Mouse (Mus musculus) lung, postnatal 36 days (tissue): ENCODE results near the gene Olfr344.

Source experiments
- DNase-seq: peaks from one replicate; pipeline ENCODE4 v3.0.0; 2022; ENCODE audit warnings: mixed read lengths

Gene Olfr344

GRCm38 (mm10) chr2:36566362-36566761, at the start of gene Olfr344:
Gene Olfr344 (plus strand): TSS chr2:36566662.
- DNase-seq, result no peak

GRCm38 (mm10) chr2:36524698-36525097, 41.8 kb upstream of the Olfr344 start, which contains the start of gene Olfr342:
Gene Olfr342 (plus strand): TSS chr2:36524998.
- DNase-seq, result no peak

GRCm38 (mm10) chr2:36565156-36565555, 1.3 kb upstream of the Olfr344 start:
- no peak for DNase-seq

- no peak for DNase-seq
These were observed 560 bp downstream of the Olfr344 start for GRCm38 (mm10) chr2:36567022-36567421.

- DNase-seq, result no peak
These were observed 1.4 kb downstream of the Olfr344 start for GRCm38 (mm10) chr2:36567845-36568244.
